Mouse (Mus musculus): Measurements from ENCODE around the gene Hist2h2be. TPM values are rescaled to one million over a fixed set of nuclear protein-coding genes. Genes with fewer than 3 reads are reported as not detected.

Hist2h2be gene
- polyA plus RNA-seq, 1 experiment from 2014 or later = 12.5 TPM

GRCm38 (mm10) chr3:96269511-96270474, 48.9 kb downstream of the Hist2h2be start, which contains the start of gene Hist2h2bb:
Hist2h2bb (plus strand) TSS chr3:96269752.
- Histone ChIP-seq H3K36me3 (ENCODE audit: control insufficient read depth, insufficient read depth, low read length) (no peaks in the 10 kb centered on the region), H3K27me3 (replicated peaks; ENCODE audit: control insufficient read depth, insufficient read depth, low read length) (no peaks in the 10 kb centered on the region), H3K4me1 (ENCODE audit: control insufficient read depth, insufficient read depth, low read length) (peaks cover under 1% of the 10 kb centered on the region; the same call in 1 of the 2 replicates), H3K27ac (ENCODE audit: low read depth, low read length) (peak within 1 kb of the TSS; percentile 97), H3K9me3 (replicated peaks; ENCODE audit: control insufficient read depth, low read length) (no peaks in the 10 kb centered on the region), H3K4me3 (ENCODE audit: low read depth, low read length) (peak within 1 kb of the TSS; percentile 38), H3K4me2 (ENCODE audit: low read length) (peak within 1 kb of the TSS; percentile 72), H3K9ac (ENCODE audit: low read length) (peak within 1 kb of the TSS; percentile 72)
- DNase-seq (ENCODE audit: low spot score) (peak; percentile 100), ATAC-seq (peak; percentile 96)
- under 1% methylated on average over 45 of the region's 45 CpGs for WGBS

Small RNAs within 50 kb of the gene (microRNA-seq; reads per million reads assigned to microRNA genes)
- gene Gm44492 (not detected), gene Gm47311 (not detected), gene Gm47313 (not detected)

Other genes starting within 250 kb of the Hist2h2be start
- 67.4 and 75.6 TPM in 2 replicates for gene Plekho1, start 225.1 kb upstream of the Hist2h2be start, polyA plus RNA-seq (2014; fragmentation: Nextera tagmentation; extraction: Ambion mirVana)
- gene Vps45, start 162.7 kb upstream of the Hist2h2be start, polyA plus RNA-seq (2014; fragmentation: Nextera tagmentation; extraction: Ambion mirVana) = 48.3 and 54.8 TPM in 2 replicates
- gene Otud7b, start 116.6 kb upstream of the Hist2h2be start, polyA plus RNA-seq (2014; fragmentation: Nextera tagmentation; extraction: Ambion mirVana) = 4.0 and 4.4 TPM in 2 replicates
- 7.0 and 7.9 TPM in 2 replicates for gene Mtmr11, start 59.1 kb upstream of the Hist2h2be start, polyA plus RNA-seq (2014; fragmentation: Nextera tagmentation; extraction: Ambion mirVana)
- gene Sf3b4, start 48.8 kb upstream of the Hist2h2be start, polyA plus RNA-seq (2014; fragmentation: Nextera tagmentation; extraction: Ambion mirVana) = 169 and 170 TPM in 2 replicates
- 44.4 and 56.2 TPM in 2 replicates for gene Sv2a, start 40.0 kb upstream of the Hist2h2be start, polyA plus RNA-seq (2014; fragmentation: Nextera tagmentation; extraction: Ambion mirVana)
- gene Bola1, start 1.4 kb upstream of the Hist2h2be start, polyA plus RNA-seq (2014; fragmentation: Nextera tagmentation; extraction: Ambion mirVana) = 80.7 and 96.3 TPM in 2 replicates
- 1.7 TPM in 1 of 2 replicates, not detected in the other for gene Hist2h2ab, start 1.3 kb upstream of the Hist2h2be start, polyA plus RNA-seq (2014; fragmentation: Nextera tagmentation; extraction: Ambion mirVana)
- 3.4 and 7.5 TPM in 2 replicates for gene Hist2h2ac, start 239 bp upstream of the Hist2h2be start, polyA plus RNA-seq (2014; fragmentation: Nextera tagmentation; extraction: Ambion mirVana)
- gene Hist2h3c2, start 18.0 kb downstream of the Hist2h2be start, polyA plus RNA-seq (2014; fragmentation: Nextera tagmentation; extraction: Ambion mirVana) = 5.2 and 9.1 TPM in 2 replicates
- gene Hist2h2aa2, start 19.2 kb downstream of the Hist2h2be start, polyA plus RNA-seq (2014; fragmentation: Nextera tagmentation; extraction: Ambion mirVana) = 58.1 and 74.2 TPM in 2 replicates
- gene Hist2h2aa1, start 24.4 kb downstream of the Hist2h2be start, polyA plus RNA-seq (2014; fragmentation: Nextera tagmentation; extraction: Ambion mirVana) = 23.1 and 35.7 TPM in 2 replicates
- 0.85 TPM in 1 of 2 replicates, not detected in the other for gene Hist2h3c1, start 25.6 kb downstream of the Hist2h2be start, polyA plus RNA-seq (2014; fragmentation: Nextera tagmentation; extraction: Ambion mirVana)
- 3.8 and 8.1 TPM in 2 replicates for gene Hist2h4, start 42.2 kb downstream of the Hist2h2be start, polyA plus RNA-seq (2014; fragmentation: Nextera tagmentation; extraction: Ambion mirVana)
- 42.3 and 52.1 TPM in 2 replicates for gene Hist2h3b, start 47.5 kb downstream of the Hist2h2be start, polyA plus RNA-seq (2014; fragmentation: Nextera tagmentation; extraction: Ambion mirVana)
- gene Hist2h2bb, start 48.6 kb downstream of the Hist2h2be start, polyA plus RNA-seq (2014; fragmentation: Nextera tagmentation; extraction: Ambion mirVana) = 10.8 and 17.6 TPM in 2 replicates
- gene Fcgr1, start 72.8 kb downstream of the Hist2h2be start, polyA plus RNA-seq (2014; fragmentation: Nextera tagmentation; extraction: Ambion mirVana) = 1.5 and 1.6 TPM in 2 replicates
- gene BC107364, start 231.2 kb downstream of the Hist2h2be start, polyA plus RNA-seq (2014; fragmentation: Nextera tagmentation; extraction: Ambion mirVana) = not detected in 2 replicates